Mouse (Mus musculus): Measurements from ENCODE around the gene Sptbn2. TPM values are rescaled to one million over a fixed set of nuclear protein-coding genes. Genes with fewer than 3 reads are reported as not detected.
A peak's percentile ranks its signal among the peaks of the same experiment; 100 is the strongest.

The Sptbn2 gene
- polyA plus RNA-seq, 1 experiment: 1.1 TPM

DNA sequence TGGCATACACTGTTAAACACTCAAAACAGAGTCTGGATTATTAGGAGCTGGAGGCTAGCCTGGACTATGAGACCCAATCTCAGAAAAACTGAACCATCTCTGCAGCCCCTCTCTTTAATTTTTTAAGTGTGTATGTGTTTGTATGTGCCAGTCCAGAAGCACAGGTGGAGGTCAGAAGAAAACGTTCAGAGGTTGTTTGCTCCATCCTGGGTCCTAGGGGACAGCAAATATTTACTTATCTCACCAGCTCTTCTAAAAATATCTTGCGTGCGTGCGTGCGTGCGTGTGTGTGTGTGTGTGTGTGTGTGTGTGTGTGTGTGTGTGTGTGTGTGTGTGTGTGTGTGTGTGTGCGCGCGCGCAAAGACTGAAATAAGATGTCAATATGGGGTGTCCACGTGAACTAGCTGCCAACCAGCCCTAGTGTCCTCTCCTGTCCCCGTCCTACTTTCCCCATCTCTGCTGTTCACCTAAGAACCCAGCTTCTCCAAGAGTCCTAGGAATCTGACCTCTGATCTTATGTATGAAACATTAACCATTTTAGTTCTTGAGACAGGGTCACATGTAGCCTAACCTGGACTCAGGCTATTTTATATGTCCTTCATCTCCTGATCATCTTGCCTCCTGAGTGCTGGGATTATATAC is 56.7 kb downstream of the Sptbn2 start:
- no peak overlapping the region for H3K27ac ChIP-seq (ENCODE audit: control insufficient read depth, insufficient read depth, low read depth, low read length)
- no peak for TF ChIP-seq CTCF (IDR thresholded peaks at IDR 0.05; ENCODE audit: control insufficient read depth, insufficient read depth, insufficient replicate concordance, low read depth, low read length)
- no peak for TF ChIP-seq POLR2A (IDR thresholded peaks at IDR 0.05; ENCODE audit: control insufficient read depth, low read depth, low read length)

GRCm38 (mm10) chr19:4772785-4773184 is 61.8 kb downstream of the Sptbn2 start:
- no peak for TF ChIP-seq POLR2A (IDR thresholded peaks at IDR 0.05; ENCODE audit: control insufficient read depth, low read depth, low read length)
- TF ChIP-seq CTCF (IDR thresholded peaks at IDR 0.05; ENCODE audit: control insufficient read depth, insufficient read depth, insufficient replicate concordance, low read depth, low read length): no peak
- Histone ChIP-seq H3K27me3 (ENCODE audit: control insufficient read depth, insufficient read depth, low read length) (no peaks in the 10 kb centered on the region), H3K27ac (ENCODE audit: control insufficient read depth, insufficient read depth, low read depth, low read length) (no peak overlapping the region), H3K4me3 (ENCODE audit: control insufficient read depth, low read depth, low read length) (no peak overlapping the region), H3K4me1 (ENCODE audit: control insufficient read depth, insufficient read depth, low read length) (no peaks in the 10 kb centered on the region), H3K36me3 (ENCODE audit: control insufficient read depth, insufficient read depth, low read length) (peaks cover 1% of the 10 kb centered on the region; the same call in 1 of the 2 replicates)

More for the DNA sequence above, 56.7 kb downstream of the Sptbn2 start:
- no peaks in the 10 kb centered on the region for H3K4me1 ChIP-seq (ENCODE audit: control insufficient read depth, insufficient read depth, low read length)
- no peak overlapping the region for H3K4me3 ChIP-seq (ENCODE audit: control insufficient read depth, low read depth, low read length)
- H3K27me3 ChIP-seq (ENCODE audit: control insufficient read depth, insufficient read depth, low read length): no peaks in the 10 kb centered on the region
- peaks cover 1% of the 10 kb centered on the region; the same call in 1 of the 2 replicates for H3K36me3 ChIP-seq (ENCODE audit: control insufficient read depth, insufficient read depth, low read length)

GRCm38 (mm10) chr19:4782891-4783290 is 71.9 kb downstream of the Sptbn2 start:
- no peak for TF ChIP-seq CTCF (IDR thresholded peaks at IDR 0.05; ENCODE audit: control insufficient read depth, insufficient read depth, insufficient replicate concordance, low read depth, low read length)
- TF ChIP-seq POLR2A (IDR thresholded peaks at IDR 0.05; ENCODE audit: control insufficient read depth, low read depth, low read length): no peak
- H3K4me1 ChIP-seq (ENCODE audit: control insufficient read depth, insufficient read depth, low read length): no peaks in the 10 kb centered on the region; the same call in 1 of the 2 replicates
- H3K27me3 ChIP-seq (ENCODE audit: control insufficient read depth, insufficient read depth, low read length): no peaks in the 10 kb centered on the region
- no peak overlapping the region for H3K4me3 ChIP-seq (ENCODE audit: control insufficient read depth, low read depth, low read length)
- H3K36me3 ChIP-seq (ENCODE audit: control insufficient read depth, insufficient read depth, low read length): peaks cover 2% of the 10 kb centered on the region
- H3K27ac ChIP-seq (ENCODE audit: control insufficient read depth, insufficient read depth, low read depth, low read length): no peak overlapping the region

DNA sequence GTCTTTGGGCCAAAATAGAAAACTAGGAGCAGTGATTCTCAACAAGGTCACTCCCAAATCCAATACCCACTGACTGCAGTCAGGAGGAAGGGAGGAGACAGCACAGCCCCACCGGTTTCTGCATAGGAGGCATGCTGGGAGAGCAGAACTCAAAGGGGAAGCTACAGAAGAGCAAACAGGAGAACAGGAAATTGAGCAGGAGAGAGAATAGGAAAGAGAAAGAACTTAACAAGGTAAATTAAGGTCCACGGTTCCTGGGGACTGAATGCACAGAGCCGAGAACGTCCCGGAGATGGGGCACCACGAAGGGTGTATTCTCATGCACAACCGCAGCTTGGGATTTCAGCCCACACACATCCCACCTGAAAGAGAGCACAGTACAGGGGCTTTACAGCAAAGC is 74.2 kb downstream of the Sptbn2 start:
- Histone ChIP-seq H3K4me3 (ENCODE audit: control insufficient read depth, low read depth, low read length) (no peak overlapping the region), H3K27me3 (ENCODE audit: control insufficient read depth, insufficient read depth, low read length) (no peaks in the 10 kb centered on the region), H3K4me1 (ENCODE audit: control insufficient read depth, insufficient read depth, low read length) (no peaks in the 10 kb centered on the region; the same call in 1 of the 2 replicates), H3K36me3 (ENCODE audit: control insufficient read depth, insufficient read depth, low read length) (peaks cover 2% of the 10 kb centered on the region), H3K27ac (ENCODE audit: control insufficient read depth, insufficient read depth, low read depth, low read length) (no peak overlapping the region)
- no peak for TF ChIP-seq CTCF (IDR thresholded peaks at IDR 0.05; ENCODE audit: control insufficient read depth, insufficient read depth, insufficient replicate concordance, low read depth, low read length)
- no peak for TF ChIP-seq POLR2A (IDR thresholded peaks at IDR 0.05; ENCODE audit: control insufficient read depth, low read depth, low read length)

GRCm38 (mm10) chr19:4786313-4786712 is 75.3 kb downstream of the Sptbn2 start:
- H3K4me3 ChIP-seq (ENCODE audit: control insufficient read depth, low read depth, low read length): no peak overlapping the region
- H3K4me1 ChIP-seq (ENCODE audit: control insufficient read depth, insufficient read depth, low read length): no peaks in the 10 kb centered on the region; the same call in 1 of the 2 replicates
- peaks cover 2% of the 10 kb centered on the region for H3K36me3 ChIP-seq (ENCODE audit: control insufficient read depth, insufficient read depth, low read length)
- no peaks in the 10 kb centered on the region for H3K27me3 ChIP-seq (ENCODE audit: control insufficient read depth, insufficient read depth, low read length)
- TF ChIP-seq POLR2A (IDR thresholded peaks at IDR 0.05; ENCODE audit: control insufficient read depth, low read depth, low read length): no peak
- TF ChIP-seq CTCF (IDR thresholded peaks at IDR 0.05; ENCODE audit: control insufficient read depth, insufficient read depth, insufficient replicate concordance, low read depth, low read length): no peak
- H3K27ac ChIP-seq (ENCODE audit: control insufficient read depth, insufficient read depth, low read depth, low read length): no peak overlapping the region

GRCm38 (mm10) chr19:4793281-4793830 is 82.4 kb downstream of the Sptbn2 start:
- H3K27me3 ChIP-seq (ENCODE audit: control insufficient read depth, insufficient read depth, low read length): no peaks in the 10 kb centered on the region
- TF ChIP-seq POLR2A (IDR thresholded peaks at IDR 0.05; ENCODE audit: control insufficient read depth, low read depth, low read length) (no peak), CTCF (IDR thresholded peaks at IDR 0.05; ENCODE audit: control insufficient read depth, insufficient read depth, insufficient replicate concordance, low read depth, low read length) (no peak)
- peak overlapping the region; percentile 62 for H3K27ac ChIP-seq (ENCODE audit: control insufficient read depth, insufficient read depth, low read depth, low read length)
- H3K36me3 ChIP-seq (ENCODE audit: control insufficient read depth, insufficient read depth, low read length): no peaks in the 10 kb centered on the region; the same call in 1 of the 2 replicates
- H3K4me1 ChIP-seq (ENCODE audit: control insufficient read depth, insufficient read depth, low read length): peaks cover 2% of the 10 kb centered on the region; the same call in 1 of the 2 replicates
- H3K4me3 ChIP-seq (ENCODE audit: control insufficient read depth, low read depth, low read length): peak overlapping the region; percentile 87

- Histone ChIP-seq H3K27ac (ENCODE audit: control insufficient read depth, insufficient read depth, low read depth, low read length) (peak within 1 kb of the TSS; percentile 62), H3K4me1 (ENCODE audit: control insufficient read depth, insufficient read depth, low read length) (peaks cover 2% of the 10 kb centered on the region; the same call in 1 of the 2 replicates), H3K4me3 (ENCODE audit: control insufficient read depth, low read depth, low read length) (peak within 1 kb of the TSS; percentile 87), H3K27me3 (ENCODE audit: control insufficient read depth, insufficient read depth, low read length) (no peaks in the 10 kb centered on the region), H3K36me3 (ENCODE audit: control insufficient read depth, insufficient read depth, low read length) (no peaks in the 10 kb centered on the region; the same call in none of the 2 replicates)
- TF ChIP-seq CTCF (IDR thresholded peaks at IDR 0.05; ENCODE audit: control insufficient read depth, insufficient read depth, insufficient replicate concordance, low read depth, low read length) (no peak), POLR2A (IDR thresholded peaks at IDR 0.05; ENCODE audit: control insufficient read depth, low read depth, low read length) (peak; percentile 58; the same call in 1 of the 2 replicates)
Measured at GRCm38 (mm10) chr19:4793831-4794422, 83.0 kb downstream of the Sptbn2 start, which contains the start of gene Rbm4. Rbm4 (minus strand) TSS chr19:4793901.

Measured in testis, adult 2 months (tissue).